Comparison of ENCODE assay signal across 29 mouse cellular contexts in genomic region chr7:110362005-110362404, GRCm38 (mm10).
"Had no signal": no experiment of that assay in that cellular context is flagged by ENCODE, and none has a peak within 500 bp of the region (broad histone marks: within the 10 kb centered on the region; RNA-seq: fewer than 3 reads in every experiment).

No protein-coding gene starts in this region.

- H3K36me3 ChIP-seq: liver, embryonic 12.5 days; liver, embryonic 13.5 days; liver, embryonic 15.5 days had no signal

- H3K9me3 ChIP-seq: limb, embryonic 10.5 days; limb, embryonic 12.5 days; limb, embryonic 13.5 days; limb, embryonic 15.5 days; liver, embryonic 12.5 days; liver, embryonic 13.5 days; liver, embryonic 15.5 days; lung, embryonic 15.5 days; midbrain, embryonic 10.5 days; midbrain, embryonic 12.5 days; midbrain, embryonic 15.5 days had no signal

- H3K27me3 ChIP-seq: limb, embryonic 12.5 days; limb, embryonic 13.5 days; limb, embryonic 15.5 days; liver, embryonic 12.5 days; liver, embryonic 13.5 days; liver, embryonic 15.5 days; lung, embryonic 15.5 days; megakaryocyte, embryonic 14.5 days; midbrain, embryonic 12.5 days; midbrain, embryonic 15.5 days had no signal

- ATAC-seq: liver, embryonic 12.5 days; liver, postnatal 0 days; lung, postnatal 0 days; midbrain, embryonic 15.5 days; midbrain, embryonic 16.5 days had no signal

- H3K4me1 ChIP-seq: limb, embryonic 10.5 days; limb, embryonic 12.5 days; limb, embryonic 13.5 days; limb, embryonic 15.5 days; liver, embryonic 12.5 days; liver, embryonic 13.5 days; liver, embryonic 15.5 days; lung, embryonic 15.5 days; megakaryocyte, embryonic 14.5 days; midbrain, embryonic 10.5 days; midbrain, embryonic 12.5 days; midbrain, embryonic 15.5 days had no signal

- H3K4me3 ChIP-seq: left cerebral cortex, adult 2 months; limb, embryonic 10.5 days; limb, embryonic 12.5 days; limb, embryonic 13.5 days; limb, embryonic 15.5 days; liver, embryonic 12.5 days; liver, embryonic 13.5 days; liver, embryonic 15.5 days; lung, embryonic 15.5 days; megakaryocyte, embryonic 14.5 days; midbrain, embryonic 10.5 days; midbrain, embryonic 12.5 days; midbrain, embryonic 15.5 days had no signal

- H3K9ac ChIP-seq: limb, embryonic 12.5 days; limb, embryonic 13.5 days; limb, embryonic 15.5 days; liver, embryonic 12.5 days; liver, embryonic 13.5 days; liver, embryonic 14.5 days; liver, embryonic 15.5 days; liver, postnatal 0 days; lung, embryonic 14.5 days; lung, embryonic 15.5 days; midbrain, embryonic 12.5 days; midbrain, embryonic 15.5 days had no signal

- DNase-seq: left cerebral cortex, postnatal 4 days; liver; liver, embryonic 13.5 days; liver, postnatal 0 days; lung, adult 18-20 months; lung, adult 2 months; lung, embryonic 14.5 days; lung, postnatal 10 days; lung, postnatal 14 days; lung, postnatal 36 days; lung, postnatal 4 days; midbrain, embryonic 14.5 days had no signal

- H3K4me2 ChIP-seq: limb, embryonic 12.5 days; limb, embryonic 13.5 days; limb, embryonic 15.5 days; liver, embryonic 11.5 days; liver, embryonic 12.5 days; liver, embryonic 13.5 days; liver, embryonic 15.5 days; lung, embryonic 14.5 days; lung, embryonic 15.5 days; midbrain, embryonic 12.5 days; midbrain, embryonic 15.5 days had no signal

- H3K27ac ChIP-seq: left cerebral cortex, adult 2 months; limb, embryonic 10.5 days; limb, embryonic 12.5 days; limb, embryonic 13.5 days; limb, embryonic 15.5 days; liver, embryonic 12.5 days; liver, embryonic 13.5 days; liver, embryonic 14.5 days; liver, embryonic 15.5 days; lung, embryonic 15.5 days; macrophage; midbrain, embryonic 10.5 days; midbrain, embryonic 12.5 days; midbrain, embryonic 15.5 days had no signal
